Mouse (Mus musculus): Measurements from ENCODE around the gene Tex9. TPM values are rescaled to one million over a fixed set of nuclear protein-coding genes. Genes with fewer than 3 reads are reported as not detected.

Gene Tex9
- polyA plus RNA-seq, 2 experiments, result 3.8 to 6.4 TPM

- TF ChIP-seq CTCF (IDR thresholded peaks at IDR 0.05; ENCODE audit: low read depth) (no peak), EP300 (IDR thresholded peaks at IDR 0.05; ENCODE audit: low read depth) (no peak)
- no peaks in the 10 kb centered on the region for H3K36me3 ChIP-seq (replicated peaks; ENCODE audit: control insufficient read depth, insufficient read depth, low read depth)
- ATAC-seq (ENCODE audit: insufficient read depth) (peak; percentile 68), DNase-seq (ENCODE audit: low read depth in 3 of 3, low spot score in 3 of 3) (no peak)
- peak overlapping the region; percentile 68 for H3K27ac ChIP-seq
- under 1% methylated on average over 53 of the region's 55 CpGs for WGBS (ENCODE audit: insufficient replicate concordance)
- H3K4me1 ChIP-seq (replicated peaks; ENCODE audit: control insufficient read depth in 2 of 2, insufficient read depth in 2 of 2, low read length in 1 of 2), result peaks cover 5 to 9% of the 10 kb centered on the region in 2 experiments
- peak overlapping the region; percentile 92 for H3K4me2 ChIP-seq (ENCODE audit: low read depth)
- H3K9me3 ChIP-seq (ENCODE audit: control insufficient read depth, low read length), result no peaks in the 10 kb centered on the region
- peak overlapping the region; percentile 65 to 85 for H3K4me3 ChIP-seq (ENCODE audit: insufficient read depth in 1 of 2, low read depth in 2 of 2, low read length in 2 of 2)
- H3K9ac ChIP-seq (replicated peaks), result peak overlapping the region; percentile 82
- no peaks in the 10 kb centered on the region for H3K27me3 ChIP-seq (ENCODE audit: control insufficient read depth, insufficient read depth, low read length)
Measured at GRCm38 (mm10) chr9:72532381-72533088, 40.5 kb upstream of the Tex9 start.

DNA sequence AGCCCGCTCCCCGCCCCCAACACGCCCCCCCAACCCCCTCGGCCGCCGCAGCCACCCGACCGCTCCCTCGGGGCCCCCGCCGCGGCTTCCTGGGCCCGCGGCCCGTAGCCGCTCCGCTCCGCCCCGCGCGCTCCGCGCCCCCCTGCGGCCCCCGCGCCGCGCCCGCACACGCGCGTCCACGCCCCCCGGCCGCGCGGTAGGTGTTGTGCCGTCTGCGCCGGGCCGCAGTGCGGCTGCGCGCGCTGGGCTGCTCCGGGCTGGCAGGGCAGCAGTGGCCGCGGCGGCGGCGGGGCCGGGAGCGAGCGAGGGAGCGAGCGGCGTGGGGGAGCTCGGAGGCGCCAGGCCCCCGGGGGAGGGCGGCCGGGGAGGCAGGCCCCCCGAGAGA, 40.0 kb upstream of the Tex9 start, which contains the start of gene Rfx7:
Gene Rfx7 (plus strand): TSS at position 245 of the 385 bp plus-strand sequence.
- Histone ChIP-seq H3K36me3 (replicated peaks; ENCODE audit: control insufficient read depth, insufficient read depth, low read depth) (no peaks in the 10 kb centered on the region), H3K27ac (peak within 1 kb of the TSS; percentile 68), H3K9ac (replicated peaks) (peak within 1 kb of the TSS; percentile 82), H3K4me3 (ENCODE audit: insufficient read depth in 1 of 2, low read depth in 2 of 2, low read length in 2 of 2) (peak within 1 kb of the TSS; percentile 65 to 85), H3K9me3 (ENCODE audit: control insufficient read depth, low read length) (no peaks in the 10 kb centered on the region), H3K4me2 (ENCODE audit: low read depth) (peak within 1 kb of the TSS; percentile 92), H3K4me1 (replicated peaks; ENCODE audit: control insufficient read depth in 2 of 2, insufficient read depth in 2 of 2, low read length in 1 of 2) (peaks cover 5 to 9% of the 10 kb centered on the region in 2 experiments), H3K27me3 (ENCODE audit: control insufficient read depth, insufficient read depth, low read length) (no peaks in the 10 kb centered on the region)
- peak; percentile 86 for ATAC-seq (ENCODE audit: insufficient read depth)
- under 1% methylated on average over 61 of the region's 63 CpGs for WGBS (ENCODE audit: insufficient replicate concordance)
- no peak for TF ChIP-seq CTCF (IDR thresholded peaks at IDR 0.05; ENCODE audit: low read depth)
- no peak for TF ChIP-seq EP300 (IDR thresholded peaks at IDR 0.05; ENCODE audit: low read depth)
- DNase-seq (ENCODE audit: low read depth in 3 of 3, low spot score in 3 of 3), result peak in 2 of 3 experiments; percentile 59

- Histone ChIP-seq H3K27me3 (ENCODE audit: control insufficient read depth, insufficient read depth, low read length) (no peaks in the 10 kb centered on the region), H3K4me3 (ENCODE audit: insufficient read depth in 1 of 2, low read depth in 2 of 2, low read length in 2 of 2) (peak overlapping the region; percentile 65 to 85), H3K4me2 (ENCODE audit: low read depth) (peak overlapping the region; percentile 92), H3K27ac (peak overlapping the region; percentile 68), H3K9me3 (ENCODE audit: control insufficient read depth, low read length) (no peaks in the 10 kb centered on the region), H3K9ac (replicated peaks) (peak overlapping the region; percentile 82), H3K36me3 (replicated peaks; ENCODE audit: control insufficient read depth, insufficient read depth, low read depth) (no peaks in the 10 kb centered on the region), H3K4me1 (replicated peaks; ENCODE audit: control insufficient read depth in 2 of 2, insufficient read depth in 2 of 2, low read length in 1 of 2) (peaks cover 5 to 9% of the 10 kb centered on the region in 2 experiments)
- TF ChIP-seq EP300 (IDR thresholded peaks at IDR 0.05; ENCODE audit: low read depth) (no peak), CTCF (IDR thresholded peaks at IDR 0.05; ENCODE audit: low read depth) (peak; percentile 9; the same call in 1 of the 2 replicates)
- WGBS (ENCODE audit: insufficient replicate concordance), result 5% methylated on average over 35 of the region's 35 CpGs
- DNase-seq (ENCODE audit: low read depth in 3 of 3, low spot score in 3 of 3) (peak in 2 of 3 experiments; percentile 35 to 41), ATAC-seq (ENCODE audit: insufficient read depth) (peak; percentile 50)
Measured at GRCm38 (mm10) chr9:72531291-72531995, 39.4 kb upstream of the Tex9 start.

GRCm38 (mm10) chr9:72530824-72531223, 38.8 kb upstream of the Tex9 start:
- H3K4me3 ChIP-seq (ENCODE audit: insufficient read depth in 1 of 2, low read depth in 2 of 2, low read length in 2 of 2), result peak overlapping the region in 1 of 2 experiments; percentile 85; a peak in 2 of 4 replicates
- ATAC-seq (ENCODE audit: insufficient read depth), result no peak

DNA sequence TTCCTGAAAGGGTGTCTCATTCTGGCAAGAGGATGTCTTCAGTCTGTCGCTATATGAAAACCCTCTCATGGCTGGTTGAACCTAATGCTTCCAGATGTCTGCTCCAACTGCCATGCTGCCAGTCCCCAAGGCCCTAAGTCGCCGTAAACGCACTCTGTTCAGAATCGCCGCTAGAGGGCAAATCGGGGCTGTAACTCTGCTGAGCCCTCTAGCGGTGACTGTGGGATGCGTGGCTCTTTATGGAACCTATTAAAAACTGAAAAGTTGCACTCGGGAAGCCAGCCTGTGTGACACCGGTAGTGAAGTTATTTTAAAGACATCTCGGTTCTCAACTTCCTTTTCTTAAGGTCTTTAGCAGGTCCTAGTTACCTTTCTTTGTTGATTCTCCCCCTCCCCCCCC, 38.2 kb upstream of the Tex9 start:
- TF ChIP-seq CTCF (IDR thresholded peaks at IDR 0.05; ENCODE audit: low read depth) (peak; percentile 100), EP300 (IDR thresholded peaks at IDR 0.05; ENCODE audit: low read depth) (no peak)
- Histone ChIP-seq H3K9ac (replicated peaks) (no peak overlapping the region), H3K4me1 (replicated peaks; ENCODE audit: control insufficient read depth in 2 of 2, insufficient read depth in 2 of 2, low read length in 1 of 2) (peaks cover 5 to 9% of the 10 kb centered on the region in 2 experiments), H3K27me3 (ENCODE audit: control insufficient read depth, insufficient read depth, low read length) (no peaks in the 10 kb centered on the region), H3K4me2 (ENCODE audit: low read depth) (peak overlapping the region; percentile 92), H3K36me3 (replicated peaks; ENCODE audit: control insufficient read depth, insufficient read depth, low read depth) (no peaks in the 10 kb centered on the region), H3K4me3 (ENCODE audit: insufficient read depth in 1 of 2, low read depth in 2 of 2, low read length in 2 of 2) (no peak overlapping the region), H3K9me3 (ENCODE audit: control insufficient read depth, low read length) (no peaks in the 10 kb centered on the region), H3K27ac (no peak overlapping the region)
- WGBS (ENCODE audit: insufficient replicate concordance), result under 1% methylated on average over 12 of the region's 12 CpGs
- DNase-seq (ENCODE audit: low read depth in 3 of 3, low spot score in 3 of 3), result peak; percentile 83 to 89 (median 87)
- peak; percentile 29 for ATAC-seq (ENCODE audit: insufficient read depth)

More at GRCm38 (mm10) chr9:72530824-72531223, 38.8 kb upstream of the Tex9 start:
- 67% methylated on average over 4 of the region's 4 CpGs for WGBS (ENCODE audit: insufficient replicate concordance)
- no peak for DNase-seq (ENCODE audit: low read depth in 3 of 3, low spot score in 3 of 3)
- Histone ChIP-seq H3K27ac (no peak overlapping the region), H3K36me3 (replicated peaks; ENCODE audit: control insufficient read depth, insufficient read depth, low read depth) (no peaks in the 10 kb centered on the region), H3K9me3 (ENCODE audit: control insufficient read depth, low read length) (no peaks in the 10 kb centered on the region), H3K4me1 (replicated peaks; ENCODE audit: control insufficient read depth in 2 of 2, insufficient read depth in 2 of 2, low read length in 1 of 2) (peaks cover 5 to 9% of the 10 kb centered on the region in 2 experiments), H3K4me2 (ENCODE audit: low read depth) (peak overlapping the region; percentile 92), H3K9ac (replicated peaks) (no peak overlapping the region), H3K27me3 (ENCODE audit: control insufficient read depth, insufficient read depth, low read length) (no peaks in the 10 kb centered on the region)
- no peak for TF ChIP-seq CTCF (IDR thresholded peaks at IDR 0.05; ENCODE audit: low read depth)
- no peak for TF ChIP-seq EP300 (IDR thresholded peaks at IDR 0.05; ENCODE audit: low read depth)
